Mouse (Mus musculus) urinary bladder, postnatal 25 days (tissue): ENCODE measurements around the gene Asic5.
A peak's percentile ranks its signal among the peaks of the same experiment; 100 is the strongest.

Experiments used
- DNase-seq: peaks from one replicate; pipeline ENCODE4 v3.0.0; 2022; ENCODE audit warnings: low spot score

Gene Asic5

GRCm38 (mm10) chr3:81981990-81982389, at the start of gene Asic5:
Gene Asic5 (plus strand): TSS chr3:81982290.
- DNase-seq, result no peak

- no peak for DNase-seq
Observed at GRCm38 (mm10) chr3:81933348-81933747, 48.7 kb upstream of the Asic5 start.

- DNase-seq, result no peak
Observed at GRCm38 (mm10) chr3:81938924-81939323, 43.2 kb upstream of the Asic5 start.

- no peak for DNase-seq
Observed at GRCm38 (mm10) chr3:81942341-81942740, 39.7 kb upstream of the Asic5 start.

- DNase-seq, result no peak
Observed at GRCm38 (mm10) chr3:81943097-81943496, 39.0 kb upstream of the Asic5 start.

GRCm38 (mm10) chr3:81944851-81945393, 37.2 kb upstream of the Asic5 start:
- DNase-seq, result no peak

- DNase-seq, result no peak
Observed at GRCm38 (mm10) chr3:81949048-81949447, 33.0 kb upstream of the Asic5 start.

- no peak for DNase-seq
Observed at GRCm38 (mm10) chr3:81951785-81952184, 30.3 kb upstream of the Asic5 start.

GRCm38 (mm10) chr3:81957484-81957883, 24.6 kb upstream of the Asic5 start:
- DNase-seq, result no peak

GRCm38 (mm10) chr3:81961336-81961735, 20.8 kb upstream of the Asic5 start:
- no peak for DNase-seq

GRCm38 (mm10) chr3:81963768-81964167, 18.3 kb upstream of the Asic5 start:
- DNase-seq, result no peak

- no peak for DNase-seq
Observed at GRCm38 (mm10) chr3:81964596-81964995, 17.5 kb upstream of the Asic5 start.

- no peak for DNase-seq
Observed at GRCm38 (mm10) chr3:81975607-81976006, 6.5 kb upstream of the Asic5 start.

- DNase-seq, result no peak
Observed at GRCm38 (mm10) chr3:81976102-81976501, 6.0 kb upstream of the Asic5 start, which contains the start of gene Tdo2. Gene Tdo2 (minus strand): TSS chr3:81976202.

- DNase-seq, result no peak
Observed at GRCm38 (mm10) chr3:81981576-81981975, 514 bp upstream of the Asic5 start.

GRCm38 (mm10) chr3:81983120-81983895, 1.2 kb downstream of the Asic5 start:
- DNase-seq, result no peak

- DNase-seq, result no peak
Observed at GRCm38 (mm10) chr3:81985100-81985499, 3.0 kb downstream of the Asic5 start.

GRCm38 (mm10) chr3:81986103-81986502, 4.0 kb downstream of the Asic5 start:
- DNase-seq, result no peak

GRCm38 (mm10) chr3:81987628-81988027, 5.5 kb downstream of the Asic5 start:
- DNase-seq, result no peak

- DNase-seq, result no peak
Observed at GRCm38 (mm10) chr3:81989692-81990141, 7.6 kb downstream of the Asic5 start.

GRCm38 (mm10) chr3:81990531-81990930, 8.4 kb downstream of the Asic5 start:
- DNase-seq, result no peak

- no peak for DNase-seq
Observed at GRCm38 (mm10) chr3:81995371-81995770, 13.3 kb downstream of the Asic5 start.

- peak; percentile 6 for DNase-seq
Observed at GRCm38 (mm10) chr3:81995988-81996387, 13.9 kb downstream of the Asic5 start.

- no peak for DNase-seq
Observed at GRCm38 (mm10) chr3:82007002-82007401, 24.9 kb downstream of the Asic5 start.
